Mouse (Mus musculus) kidney, postnatal 0 days (tissue): ENCODE data around the gene Trmo. TPM values are rescaled to one million over a fixed set of nuclear protein-coding genes. Genes with fewer than 3 reads are reported as not detected.

Source experiments
- ATAC-seq: fragments of 200-750 bp; cut with Nextera tagmentation; replicated peaks from 2 replicates; pipeline ENCODE4 v1.8.0; 2017; ENCODE audit warnings: low read depth, moderate number of reproducible peaks, moderate TSS enrichment, moderate library complexity; ENCODE audit not compliant: low FRiP score
- DNase-seq: peaks from one replicate; pipeline ENCODE4 v3.0.0-alpha.2; 2016; ENCODE audit warnings: low spot score
- H3K27ac ChIP-seq: fragments of 300-500 bp; sonication (generic); 2 replicates; pipeline ENCODE4 v1.5.1; 2014; ENCODE audit warnings: mild to moderate bottlenecking
- H3K27me3 ChIP-seq: fragments of 300-500 bp; sonication (generic); 2 replicates; pipeline ENCODE4 v1.6.1; 2014; ENCODE audit warnings: low read length, mixed read lengths; ENCODE audit not compliant: insufficient read depth
- H3K36me3 ChIP-seq: fragments of 300-500 bp; sonication (generic); 2 replicates; pipeline ENCODE4 v1.6.1; 2014; ENCODE audit warnings: low read length, mixed read lengths; ENCODE audit not compliant: insufficient read depth
- H3K4me1 ChIP-seq: fragments of 300-500 bp; sonication (generic); replicated peaks from 2 replicates; pipeline ENCODE4 v1.6.1; 2014; ENCODE audit warnings: antibody characterized with exemption, low read length, mixed read lengths; ENCODE audit not compliant: insufficient read depth
- H3K4me2 ChIP-seq: fragments of 300-500 bp; sonication (generic); 2 replicates; pipeline ENCODE4 v1.6.1; 2014; ENCODE audit warnings: mild to moderate bottlenecking, low read length, moderate library complexity, mixed read lengths
- H3K4me3 ChIP-seq: fragments of 300-500 bp; sonication (generic); replicated peaks from 2 replicates; pipeline ENCODE4 v1.5.1; 2014; ENCODE audit warnings: low read depth, low read length
- H3K9ac ChIP-seq: fragments of 300-500 bp; sonication (generic); 2 replicates; pipeline ENCODE4 v1.6.1; 2014; ENCODE audit warnings: low read depth, low read length
- H3K9me3 ChIP-seq: fragments of 300-500 bp; sonication (generic); replicated peaks from 2 replicates; pipeline ENCODE4 v1.6.1; 2016; ENCODE audit warnings: low read length, inconsistent platforms, mixed read lengths
- CTCF ChIP-seq: IDR thresholded peaks from 2 replicates; pipeline ENCODE4 v1.5.1; 2016; ENCODE audit warnings: antibody characterized with exemption, low read depth, mild to moderate bottlenecking, moderate library complexity
- WGBS: fragments of 180-500 bp; shearing (Covaris S2); extraction: QIAGEN DNeasy Blood & Tissue Kit; methylation state at CpG from one replicate; pipeline ENCODE4 v1.1.7; 2014; 5-methylcytosine and 5-hydroxymethylcytosine counted together
- polyA plus RNA-seq: library from polyadenylated mRNA; unstranded; fragments of >200 nt; fragmentation: Nextera tagmentation; extraction: Ambion mirVana; gene quantifications from 2 replicates; pipeline ENCODE4 v1.2.1, GENCODE M21; 2015

Gene Trmo
- polyA plus RNA-seq, 1 experiment from 2014 or later: 10.1 TPM

DNA sequence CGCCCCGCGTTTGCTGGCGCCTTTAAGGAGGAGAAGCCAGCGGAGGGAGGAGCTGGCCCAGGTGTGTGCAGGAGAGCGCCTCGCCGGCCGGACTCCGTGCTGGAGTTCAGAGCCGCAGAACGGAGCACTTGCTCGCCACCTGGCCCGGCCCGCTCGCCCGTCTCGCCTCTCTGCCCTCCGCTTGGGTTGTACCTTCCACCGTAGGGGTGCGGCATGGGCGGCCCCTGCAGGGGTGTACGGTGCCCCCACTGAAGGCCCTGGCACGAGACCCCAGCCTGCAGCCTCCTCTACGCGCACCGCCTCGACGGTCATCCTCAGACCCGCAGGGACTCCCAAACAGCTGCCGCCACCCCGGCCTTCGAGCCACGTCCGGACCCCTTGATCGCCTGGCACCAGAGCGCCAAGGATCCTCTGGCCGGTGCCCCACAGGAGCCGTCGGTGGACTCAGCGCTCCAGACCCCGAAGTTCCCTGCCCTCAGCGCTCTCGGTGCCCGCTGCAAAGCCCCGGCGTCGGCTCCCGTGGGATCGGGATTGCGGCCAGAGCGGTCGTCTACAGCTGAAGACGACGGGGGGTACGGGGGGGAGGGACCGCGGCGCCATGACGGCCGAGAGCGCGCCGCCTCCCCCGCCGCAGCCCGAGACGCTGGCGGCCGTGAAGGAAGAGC, 45.5 kb downstream of the Trmo start, which contains the start of gene Foxe1:
Foxe1 (plus strand) TSS at position 14 of the 665 bp plus-strand sequence.
- DNase-seq (no peak), ATAC-seq (peak; percentile 38; the same call in 1 of the 2 replicates)
- Histone ChIP-seq H3K9me3 (no peaks in the 10 kb centered on the region), H3K27ac (no peak within 1 kb of the TSS), H3K9ac (no peak within 1 kb of the TSS), H3K27me3 (peaks cover 96% of the 10 kb centered on the region), H3K36me3 (no peaks in the 10 kb centered on the region), H3K4me3 (peak within 1 kb of the TSS; percentile 30), H3K4me2 (peak within 1 kb of the TSS; percentile 50), H3K4me1 (no peaks in the 10 kb centered on the region)
- 1% methylated on average over 56 of the region's 70 CpGs for WGBS
- TF ChIP-seq CTCF: no peak

DNA sequence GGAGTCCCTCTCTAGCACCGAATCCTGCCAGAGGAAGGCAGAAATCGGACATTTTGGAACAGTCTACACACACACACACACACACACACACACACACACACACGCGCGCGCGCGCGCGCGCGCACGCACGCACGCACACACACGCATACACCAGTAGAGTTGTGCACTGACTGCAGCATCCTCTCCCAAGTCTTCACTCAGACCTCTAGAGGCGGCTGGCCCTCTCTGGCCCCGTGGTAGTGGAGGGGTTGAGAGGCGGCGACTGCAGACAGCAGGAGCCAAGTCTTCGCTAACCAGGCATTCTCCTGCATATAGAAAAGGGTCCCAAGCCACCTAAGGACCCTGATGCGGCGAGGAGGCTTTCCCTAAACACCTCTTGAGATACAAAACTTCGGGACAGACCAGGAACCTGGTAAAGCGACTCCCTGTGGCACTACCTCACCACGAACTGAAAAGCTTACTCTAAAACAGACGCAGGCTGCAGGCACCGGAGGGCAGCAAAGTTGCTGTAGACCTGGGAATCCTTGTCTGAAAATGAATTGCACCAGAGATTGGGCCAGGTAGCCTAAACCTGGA, 46.4 kb downstream of the Trmo start:
- Histone ChIP-seq H3K4me2 (peak overlapping the region; percentile 23), H3K4me1 (no peaks in the 10 kb centered on the region)

DNA sequence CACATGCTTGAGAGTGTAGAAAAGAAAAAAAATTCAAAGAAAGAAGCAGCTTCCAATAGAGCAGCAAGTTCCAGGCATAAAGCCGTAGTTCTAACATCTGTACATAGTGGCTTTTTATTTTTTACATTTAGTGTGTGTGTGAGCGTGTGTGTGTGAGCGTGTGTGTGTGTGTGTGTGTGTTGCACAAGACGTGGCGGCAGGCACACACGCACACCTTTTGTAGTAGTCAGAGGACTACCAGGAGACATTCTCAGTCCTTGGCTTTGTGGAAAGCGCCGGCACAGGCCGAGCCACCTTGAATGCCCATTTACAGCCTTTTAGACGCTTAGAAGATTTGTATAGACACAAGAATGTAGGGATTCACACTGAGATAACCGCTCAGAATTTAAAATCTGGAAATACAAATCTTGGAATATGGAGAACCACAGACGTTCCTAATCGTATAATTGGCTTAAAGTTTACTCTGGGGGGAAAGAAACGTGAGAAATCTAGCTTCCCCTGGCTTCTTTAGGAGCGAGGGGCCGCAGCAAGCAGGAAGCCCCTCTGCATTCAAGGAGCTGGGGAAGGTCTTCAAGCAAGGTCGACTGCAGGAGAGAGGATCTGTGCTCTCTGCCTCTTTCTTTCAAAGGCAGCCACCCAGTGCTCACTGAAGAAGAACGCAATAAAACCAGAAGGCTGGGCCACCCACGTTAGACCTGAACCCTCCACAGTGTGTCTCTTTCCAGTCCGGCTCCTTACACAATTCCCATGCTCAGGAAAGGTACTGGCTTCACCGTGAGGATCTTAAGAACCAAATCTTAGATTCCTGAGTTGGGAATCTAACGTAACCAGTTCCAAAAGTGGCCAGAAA, 47.2 kb downstream of the Trmo start:
- no peak overlapping the region for H3K27ac ChIP-seq
- H3K27me3 ChIP-seq: peaks cover 98% of the 10 kb centered on the region
- H3K36me3 ChIP-seq: no peaks in the 10 kb centered on the region
- no peak overlapping the region for H3K9ac ChIP-seq
- peak overlapping the region; percentile 23 for H3K4me2 ChIP-seq
- WGBS: 11% methylated on average over 22 of the region's 22 CpGs
- no peaks in the 10 kb centered on the region for H3K9me3 ChIP-seq
- TF ChIP-seq CTCF: no peak
- DNase-seq: no peak
- H3K4me3 ChIP-seq: 0 out of 2 replicates have a peak overlapping the region, but pooled peaks have one; percentile 6
- ATAC-seq: no peak
- H3K4me1 ChIP-seq: no peaks in the 10 kb centered on the region

More for the DNA sequence above, 46.4 kb downstream of the Trmo start:
- no peak for ATAC-seq
- Histone ChIP-seq H3K9ac (no peak overlapping the region), H3K27ac (no peak overlapping the region), H3K36me3 (no peaks in the 10 kb centered on the region), H3K27me3 (peaks cover 99% of the 10 kb centered on the region), H3K9me3 (no peaks in the 10 kb centered on the region), H3K4me3 (0 out of 2 replicates have a peak overlapping the region, but pooled peaks have one; percentile 6)
- 2% methylated on average over 28 of the region's 28 CpGs for WGBS
- DNase-seq: no peak
- no peak; the same call in 1 of the 2 replicates for TF ChIP-seq CTCF

DNA sequence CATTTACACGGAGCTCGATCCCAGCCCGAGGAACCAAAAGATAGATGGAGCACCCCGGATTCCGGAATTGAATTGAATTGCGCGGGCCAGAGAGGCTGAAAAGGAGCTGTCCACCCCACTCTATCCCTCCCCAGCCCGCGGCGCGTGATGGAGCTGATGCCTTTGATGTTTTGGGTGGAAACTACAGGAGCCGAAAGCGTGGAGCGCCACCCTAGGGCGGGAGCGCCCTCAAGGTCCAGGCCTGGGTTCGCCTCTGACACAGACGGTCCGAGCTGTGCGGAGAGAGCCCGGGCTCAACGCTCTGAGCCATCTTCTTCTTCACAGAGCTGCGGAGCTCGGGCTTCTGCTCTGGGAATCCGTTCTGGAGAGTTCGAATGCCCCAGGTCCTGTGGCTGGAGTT, 49.7 kb downstream of the Trmo start:
- H3K36me3 ChIP-seq: no peaks in the 10 kb centered on the region
- H3K9ac ChIP-seq: no peak overlapping the region
- H3K27me3 ChIP-seq: peaks cover 78% of the 10 kb centered on the region
- TF ChIP-seq CTCF: no peak
- H3K4me2 ChIP-seq: no peak overlapping the region
- no peak overlapping the region for H3K4me3 ChIP-seq
- DNase-seq: no peak
- no peaks in the 10 kb centered on the region for H3K9me3 ChIP-seq
- no peaks in the 10 kb centered on the region for H3K4me1 ChIP-seq
- under 1% methylated on average over 26 of the region's 26 CpGs for WGBS
- no peak overlapping the region for H3K27ac ChIP-seq
- ATAC-seq: no peak

DNA sequence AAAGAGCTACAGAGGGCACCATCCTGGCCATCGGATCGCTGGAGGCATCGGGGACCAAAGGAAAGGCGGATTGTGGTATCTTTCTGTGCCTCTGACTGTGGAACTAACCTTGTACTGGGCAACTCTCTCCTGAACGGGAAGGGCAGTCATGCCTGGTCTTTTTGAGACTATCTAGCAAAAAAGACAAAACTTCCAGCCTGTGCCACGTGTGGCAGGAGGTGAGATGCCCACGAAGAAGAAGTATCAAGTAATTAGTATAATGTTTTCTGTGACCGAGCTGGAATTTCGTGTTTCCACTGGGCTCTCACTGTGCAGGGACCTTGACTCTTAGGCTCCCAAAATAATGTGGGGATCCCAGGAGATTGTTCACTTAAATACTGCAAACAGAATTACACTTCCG, 50.2 kb downstream of the Trmo start:
- no peak overlapping the region for H3K27ac ChIP-seq
- no peaks in the 10 kb centered on the region for H3K36me3 ChIP-seq
- DNase-seq (no peak), ATAC-seq (no peak)
- H3K4me2 ChIP-seq: no peak overlapping the region
- TF ChIP-seq CTCF: no peak
- H3K9ac ChIP-seq: no peak overlapping the region
- H3K4me1 ChIP-seq: no peaks in the 10 kb centered on the region
- H3K4me3 ChIP-seq: no peak overlapping the region
- no peaks in the 10 kb centered on the region for H3K9me3 ChIP-seq
- 10% methylated on average over 10 of the region's 10 CpGs for WGBS
- peaks cover 73% of the 10 kb centered on the region for H3K27me3 ChIP-seq

DNA sequence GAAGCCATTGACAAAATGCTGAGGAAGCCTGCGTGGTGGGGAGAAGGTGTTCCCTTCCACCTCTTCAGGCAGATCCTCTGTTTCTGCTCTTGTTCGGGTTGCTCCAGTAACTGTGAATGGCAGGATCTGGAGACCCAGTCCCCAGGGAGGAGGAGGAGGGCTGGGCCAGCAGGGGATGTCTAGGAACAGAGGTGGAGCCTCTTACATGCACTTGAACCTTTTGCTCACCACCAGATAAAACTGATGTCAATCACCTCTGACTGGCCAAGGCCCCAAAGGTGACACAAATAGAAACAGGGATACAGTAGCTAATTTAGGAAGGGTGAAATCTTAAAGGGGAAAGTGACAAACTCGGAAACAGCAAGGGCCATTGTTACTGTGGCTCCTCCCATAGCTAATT, 51.2 kb downstream of the Trmo start:
- Histone ChIP-seq H3K9ac (no peak overlapping the region), H3K27me3 (peaks cover 66% of the 10 kb centered on the region), H3K4me1 (no peaks in the 10 kb centered on the region), H3K4me2 (no peak overlapping the region), H3K4me3 (no peak overlapping the region), H3K36me3 (no peaks in the 10 kb centered on the region), H3K9me3 (no peaks in the 10 kb centered on the region), H3K27ac (no peak overlapping the region)
- no peak for ATAC-seq
- TF ChIP-seq CTCF: no peak
- DNase-seq: no peak
- WGBS: 3% methylated on average over 3 of the region's 3 CpGs
